Mouse (Mus musculus): Measurements from ENCODE around the gene Fbxo42.

DNA sequence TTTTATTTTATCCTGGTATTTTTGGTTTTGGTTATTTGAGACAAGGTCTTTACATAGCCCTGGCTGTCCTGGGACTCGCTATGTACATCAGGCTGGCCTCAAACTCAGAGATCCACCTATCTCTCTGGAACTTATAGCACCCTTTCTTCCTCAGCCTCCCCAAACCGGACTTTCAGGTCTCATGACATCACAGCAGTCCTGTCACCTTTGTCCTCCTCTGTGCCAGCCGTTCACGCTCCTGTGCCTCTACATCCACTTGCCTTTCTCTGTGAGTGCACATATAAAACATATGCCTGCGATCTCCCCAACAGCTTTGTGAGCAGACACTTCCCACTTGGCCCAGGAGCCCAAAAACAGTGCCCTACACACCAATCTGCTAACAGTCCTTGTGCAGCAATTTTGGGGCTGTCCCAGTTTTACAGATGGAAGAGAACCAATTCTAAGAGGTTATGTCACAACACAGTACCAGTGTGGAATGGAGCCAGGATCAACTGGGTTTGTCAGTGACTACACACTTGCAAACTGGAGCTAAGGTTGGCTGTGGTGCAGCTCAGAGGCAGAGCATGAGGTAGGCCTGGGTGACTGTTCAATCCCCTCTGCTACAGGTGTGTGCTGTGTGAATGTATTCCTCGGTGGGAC, 16.9 kb upstream of the Fbxo42 start:
- TF ChIP-seq POLR2A (IDR thresholded peaks at IDR 0.05; ENCODE audit: low read depth, low read length) (no peak), CTCF (IDR thresholded peaks at IDR 0.05; ENCODE audit: borderline replicate concordance, insufficient read depth, low read length) (no peak)
